Mouse (Mus musculus) testis, adult 2 months (tissue): ENCODE results near the gene Pax5. TPM values are rescaled to one million over a fixed set of nuclear protein-coding genes. Genes with fewer than 3 reads are reported as not detected.
"Not testable (repeated sequence)": the region's sequence is repeated elsewhere in the genome, so short reads cannot be mapped to it uniquely, and the experiment has no call there.

ENCODE experiments used
- H3K27ac ChIP-seq: fragments of 200-500 bp; 2 replicates; pipeline ENCODE4 v1.5.1; 2012; ENCODE audit warnings: low read depth, low read length; ENCODE audit not compliant: control insufficient read depth, insufficient read depth
- H3K27me3 ChIP-seq: fragments of 200-500 bp; 2 replicates; pipeline ENCODE4 v1.6.1; 2012; ENCODE audit warnings: mild to moderate bottlenecking, low read length, moderate library complexity; ENCODE audit not compliant: control insufficient read depth, insufficient read depth
- H3K36me3 ChIP-seq: fragments of 200-500 bp; 2 replicates; pipeline ENCODE4 v1.6.1; 2012; ENCODE audit warnings: mild to moderate bottlenecking, low read length; ENCODE audit not compliant: control insufficient read depth, insufficient read depth
- H3K4me1 ChIP-seq: fragments of 200-500 bp; 2 replicates; pipeline ENCODE4 v1.6.1; 2012; ENCODE audit warnings: low read length; ENCODE audit not compliant: control insufficient read depth, insufficient read depth
- H3K4me3 ChIP-seq: fragments of 200-500 bp; 2 replicates; pipeline ENCODE4 v1.5.1; 2012; ENCODE audit warnings: low read depth, mild to moderate bottlenecking, low read length, moderate library complexity, mixed read lengths; ENCODE audit not compliant: control insufficient read depth
- CTCF ChIP-seq: fragments of 200-500 bp; IDR thresholded peaks from 2 replicates; pipeline ENCODE4 v1.5.1; 2012; ENCODE audit warnings: low read depth, mild to moderate bottlenecking, inconsistent platforms, low read length, moderate library complexity; ENCODE audit not compliant: control insufficient read depth, insufficient read depth, insufficient replicate concordance
- POLR2A ChIP-seq: fragments of 200-500 bp; IDR thresholded peaks from 2 replicates; pipeline ENCODE4 v1.6.1; 2012; ENCODE audit warnings: low read depth, mild to moderate bottlenecking, inconsistent platforms, low read length, moderate library complexity; ENCODE audit not compliant: control insufficient read depth
- polyA plus RNA-seq: library from polyadenylated mRNA; depleted of rRNA; stranded (reverse); fragments of >200 nt; gene quantifications from 2 replicates; pipeline ENCODE4 v1.2.3, GENCODE M21; 2012; rRNA removed

Gene Pax5
- 50.1 and 52.6 TPM in 2 replicates for polyA plus RNA-seq

GRCm38 (mm10) chr4:44709740-44710700, at the start of gene Pax5:
Pax5 (minus strand) TSS chr4:44710487.
- peaks cover 11% of the 10 kb centered on the region for H3K27me3 ChIP-seq
- H3K36me3 ChIP-seq, result no peaks in the 10 kb centered on the region
- H3K4me3 ChIP-seq, result no peak within 1 kb of the TSS
- TF ChIP-seq CTCF, result no peak
- no peak within 1 kb of the TSS for H3K27ac ChIP-seq
- peaks cover 19% of the 10 kb centered on the region for H3K4me1 ChIP-seq

- not testable (repeated sequence) for H3K4me1 ChIP-seq, H3K36me3 ChIP-seq, H3K27me3 ChIP-seq
- Histone ChIP-seq H3K27ac (peak overlapping the region; percentile 80), H3K4me3 (peak overlapping the region; percentile 91)
Observed at GRCm38 (mm10) chr4:44757131-44757530, 46.8 kb upstream of the Pax5 start.

- no peaks in the 10 kb centered on the region for H3K4me1 ChIP-seq
- no peaks in the 10 kb centered on the region for H3K36me3 ChIP-seq
- no peaks in the 10 kb centered on the region for H3K27me3 ChIP-seq
- H3K4me3 ChIP-seq, result peak overlapping the region; percentile 91
- H3K27ac ChIP-seq, result peak overlapping the region; percentile 83
- peak; percentile 84 for TF ChIP-seq POLR2A
- no peak for TF ChIP-seq CTCF
Observed at GRCm38 (mm10) chr4:44756134-44756951, 46.1 kb upstream of the Pax5 start.

- no peaks in the 10 kb centered on the region for H3K36me3 ChIP-seq
- peak within 1 kb of the TSS; percentile 83 for H3K27ac ChIP-seq
- H3K4me3 ChIP-seq, result peak within 1 kb of the TSS; percentile 91
- no peaks in the 10 kb centered on the region for H3K4me1 ChIP-seq
- H3K27me3 ChIP-seq, result no peaks in the 10 kb centered on the region
- TF ChIP-seq CTCF, result no peak
- TF ChIP-seq POLR2A, result no peak
Observed at GRCm38 (mm10) chr4:44755553-44756133, 45.4 kb upstream of the Pax5 start, which contains the start of gene Zcchc7. Zcchc7 (plus strand) TSS chr4:44755877.

- Histone ChIP-seq H3K36me3 (no peaks in the 10 kb centered on the region), H3K27ac (no peak overlapping the region), H3K4me1 (no peaks in the 10 kb centered on the region), H3K27me3 (no peaks in the 10 kb centered on the region), H3K4me3 (no peak overlapping the region)
- TF ChIP-seq POLR2A (no peak), CTCF (no peak)
Observed at GRCm38 (mm10) chr4:44740471-44740870, 30.2 kb upstream of the Pax5 start.

GRCm38 (mm10) chr4:44721237-44721636, 10.9 kb upstream of the Pax5 start:
- Histone ChIP-seq H3K36me3 (no peaks in the 10 kb centered on the region), H3K27ac (no peak overlapping the region), H3K27me3 (no peaks in the 10 kb centered on the region), H3K4me1 (no peaks in the 10 kb centered on the region), H3K4me3 (no peak overlapping the region)
- TF ChIP-seq CTCF (no peak), POLR2A (no peak)

- H3K27me3 ChIP-seq, result no peaks in the 10 kb centered on the region
Observed at GRCm38 (mm10) chr4:44720046-44720445, 9.8 kb upstream of the Pax5 start.

More at GRCm38 (mm10) chr4:44720046-44720445, 9.8 kb upstream of the Pax5 start:
- H3K36me3 ChIP-seq, result no peaks in the 10 kb centered on the region
- H3K4me1 ChIP-seq, result no peaks in the 10 kb centered on the region
- TF ChIP-seq POLR2A, result no peak
- TF ChIP-seq CTCF, result no peak
- H3K4me3 ChIP-seq, result no peak overlapping the region
- H3K27ac ChIP-seq, result no peak overlapping the region
